Mouse (Mus musculus) hindbrain, embryonic 15.5 days (tissue): Measurements from ENCODE around the gene Fstl3. TPM values are rescaled to one million over a fixed set of nuclear protein-coding genes. Genes with fewer than 3 reads are reported as not detected.
A peak's percentile ranks its signal among the peaks of the same experiment; 100 is the strongest.

ENCODE experiments used
- ATAC-seq: fragments of 200-750 bp; cut with Nextera tagmentation; 2 replicates; pipeline ENCODE4 v1.8.0; 2017; ENCODE audit warnings: low read depth, moderate number of reproducible peaks, moderate TSS enrichment; ENCODE audit not compliant: low FRiP score
- H3K27ac ChIP-seq: fragments of 300-500 bp; sonication (generic); replicated peaks from 2 replicates; pipeline ENCODE4 v1.5.1; 2015; ENCODE audit warnings: mild to moderate bottlenecking, inconsistent platforms
- H3K27me3 ChIP-seq: fragments of 300-500 bp; sonication (generic); 2 replicates; pipeline ENCODE4 v1.6.1; 2015; ENCODE audit warnings: control low read depth, inconsistent platforms
- H3K36me3 ChIP-seq: fragments of 300-500 bp; sonication (generic); 2 replicates; pipeline ENCODE4 v1.6.1; 2015; ENCODE audit warnings: control low read depth, inconsistent platforms
- H3K4me1 ChIP-seq: fragments of 300-500 bp; sonication (generic); replicated peaks from 2 replicates; pipeline ENCODE4 v1.6.1; 2015; ENCODE audit warnings: control low read depth, inconsistent platforms
- H3K4me2 ChIP-seq: fragments of 300-500 bp; sonication (generic); 2 replicates; pipeline ENCODE4 v1.6.1; 2015; ENCODE audit warnings: moderate library complexity, mild to moderate bottlenecking, inconsistent platforms
- H3K4me3 ChIP-seq: fragments of 300-500 bp; sonication (generic); 2 replicates; pipeline ENCODE4 v1.5.1; 2015; ENCODE audit warnings: mild to moderate bottlenecking, inconsistent platforms
- H3K9ac ChIP-seq: fragments of 300-500 bp; sonication (generic); 2 replicates; pipeline ENCODE4 v1.6.1; 2015; ENCODE audit warnings: inconsistent platforms
- H3K9me3 ChIP-seq: fragments of 300-500 bp; sonication (generic); 2 replicates; pipeline ENCODE4 v1.6.1; 2016; ENCODE audit warnings: control low read depth, inconsistent platforms
- WGBS: fragments of 180-500 bp; shearing (Covaris S2); methylation state at CpG from one replicate; pipeline ENCODE4 v1.1.7; 2015; 5-methylcytosine and 5-hydroxymethylcytosine counted together
- polyA plus RNA-seq: library from polyadenylated mRNA; unstranded; fragments of >200 nt; fragmentation: Nextera tagmentation; extraction: Ambion mirVana; gene quantifications from 2 replicates; pipeline ENCODE4 v1.2.1, GENCODE M21; 2015

Fstl3 gene
- polyA plus RNA-seq, 1 experiment from 2014 or later, result 2.3 TPM

DNA sequence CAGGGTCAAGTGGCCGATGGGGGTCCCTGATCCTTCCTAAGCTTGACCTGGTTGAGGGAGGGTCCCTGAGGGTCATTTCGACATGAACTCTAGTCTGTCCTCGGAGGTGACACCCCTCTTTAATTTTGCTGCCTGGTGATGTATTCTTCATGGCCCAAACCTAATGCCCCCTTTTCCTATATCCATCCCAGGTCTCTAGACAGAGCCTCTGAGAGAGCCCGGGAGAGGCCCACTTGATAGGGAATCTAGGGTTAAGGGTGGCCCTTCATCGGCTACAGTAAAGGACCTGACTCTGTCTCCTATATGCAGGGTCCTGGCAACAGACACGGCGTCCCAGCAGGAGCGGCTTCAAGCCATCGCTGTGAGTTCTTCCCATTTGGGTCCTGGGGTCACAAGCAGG lies 29.3 kb downstream of the Fstl3 start:
- peaks cover 56% of the 10 kb centered on the region for H3K4me1 ChIP-seq
- H3K4me2 ChIP-seq, result no peak overlapping the region
- no peaks in the 10 kb centered on the region for H3K9me3 ChIP-seq
- H3K9ac ChIP-seq, result no peak overlapping the region
- no peak for ATAC-seq
- H3K27ac ChIP-seq, result no peak overlapping the region
- H3K4me3 ChIP-seq, result no peak overlapping the region
- H3K36me3 ChIP-seq, result peaks cover 18% of the 10 kb centered on the region
- 86% methylated on average over 9 of the region's 9 CpGs for WGBS
- H3K27me3 ChIP-seq, result no peaks in the 10 kb centered on the region

DNA sequence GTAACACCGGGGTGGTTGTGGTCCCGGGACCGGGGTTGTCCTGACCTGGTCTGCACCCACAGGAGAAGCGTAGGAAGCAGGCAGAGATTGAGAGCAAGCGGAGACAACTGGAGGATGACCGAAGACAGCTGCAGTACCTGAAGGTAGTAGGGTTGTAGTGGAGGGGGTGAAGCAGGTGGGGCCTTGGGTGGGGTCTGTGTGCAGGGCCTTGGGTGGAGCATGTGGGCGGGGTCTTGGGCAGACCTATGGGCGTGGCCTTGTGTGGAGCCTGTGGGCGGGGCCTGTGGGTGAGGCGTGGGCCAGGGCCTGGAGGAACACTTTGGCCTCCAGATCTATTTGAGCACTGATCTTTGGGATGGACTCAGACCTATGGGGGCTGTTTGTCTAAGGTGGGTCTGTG lies 29.9 kb downstream of the Fstl3 start:
- Histone ChIP-seq H3K27me3 (no peaks in the 10 kb centered on the region), H3K27ac (no peak overlapping the region), H3K4me1 (peaks cover 50% of the 10 kb centered on the region), H3K4me2 (no peak overlapping the region), H3K4me3 (no peak overlapping the region), H3K36me3 (peaks cover 23% of the 10 kb centered on the region), H3K9me3 (no peaks in the 10 kb centered on the region), H3K9ac (no peak overlapping the region)
- no peak for ATAC-seq
- WGBS, result 85% methylated on average over 10 of the region's 10 CpGs

DNA sequence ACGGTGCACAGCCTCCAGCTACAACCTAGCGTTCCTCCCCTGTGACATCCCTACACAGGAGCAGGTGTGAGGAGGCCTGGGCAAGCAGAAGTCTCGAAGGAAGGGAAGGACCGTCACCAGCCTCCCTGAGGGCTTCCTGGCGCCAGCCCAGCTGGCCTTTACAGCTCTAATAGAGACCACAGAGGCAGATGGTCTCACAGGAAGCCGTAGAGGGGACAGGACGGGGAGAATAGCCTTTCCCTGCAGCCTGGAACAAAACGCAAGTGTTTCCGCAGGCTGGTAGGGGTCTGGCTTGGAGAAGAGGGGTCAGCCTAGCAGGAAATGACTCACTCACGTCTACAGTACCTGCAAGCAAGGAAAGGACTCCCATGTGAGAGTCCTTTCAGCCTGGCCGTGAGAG lies 30.8 kb downstream of the Fstl3 start:
- Histone ChIP-seq H3K9ac (no peak overlapping the region), H3K36me3 (peaks cover 23% of the 10 kb centered on the region), H3K9me3 (no peaks in the 10 kb centered on the region), H3K27me3 (no peaks in the 10 kb centered on the region), H3K4me1 (peaks cover 41% of the 10 kb centered on the region), H3K27ac (0 out of 2 replicates have a peak overlapping the region, but pooled peaks have one; percentile 32), H3K4me3 (no peak overlapping the region), H3K4me2 (no peak overlapping the region)
- ATAC-seq, result no peak
- WGBS, result 29% methylated on average over 11 of the region's 11 CpGs

DNA sequence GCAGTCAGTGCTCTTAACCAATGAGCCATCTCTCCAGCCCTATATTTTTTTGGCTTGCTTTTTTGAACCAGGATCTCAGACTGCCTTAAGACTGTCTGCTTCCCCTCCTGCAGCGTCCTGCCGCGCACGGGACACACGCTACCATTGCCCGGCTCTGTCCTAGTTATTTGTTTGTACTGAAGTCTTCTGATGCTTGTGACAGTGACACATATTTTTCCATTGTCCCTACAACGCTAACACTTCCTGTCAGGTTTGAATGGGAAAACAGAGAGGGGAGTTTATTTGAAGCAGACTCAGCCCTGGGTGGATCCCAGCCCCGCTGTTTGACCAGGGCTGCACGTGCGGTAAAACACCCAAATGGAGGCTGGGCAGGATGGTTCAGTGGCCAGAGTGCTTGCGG lies 31.7 kb downstream of the Fstl3 start:
- ATAC-seq, result no peak
- Histone ChIP-seq H3K36me3 (peaks cover 23% of the 10 kb centered on the region), H3K27ac (no peak overlapping the region), H3K27me3 (no peaks in the 10 kb centered on the region), H3K4me1 (peaks cover 32% of the 10 kb centered on the region), H3K4me2 (no peak overlapping the region), H3K9ac (no peak overlapping the region), H3K9me3 (no peaks in the 10 kb centered on the region), H3K4me3 (no peak overlapping the region)
- WGBS, result 85% methylated on average over 11 of the region's 11 CpGs

- no peak overlapping the region for H3K4me3 ChIP-seq
- H3K9ac ChIP-seq, result no peak overlapping the region
- H3K27ac ChIP-seq, result no peak overlapping the region
- H3K27me3 ChIP-seq, result no peaks in the 10 kb centered on the region
- H3K4me1 ChIP-seq, result 0 out of 2 replicates have a peak, but pooled peaks cover 3% of the 10 kb centered on the region
- H3K36me3 ChIP-seq, result peaks cover 44% of the 10 kb centered on the region
- no peak overlapping the region for H3K4me2 ChIP-seq
- WGBS, result 28% methylated on average over 15 of the region's 15 CpGs
- ATAC-seq, result peak; percentile 42; the same call in 1 of the 2 replicates
- H3K9me3 ChIP-seq, result no peaks in the 10 kb centered on the region
Observed at GRCm38 (mm10) chr10:79811736-79812637, 34.9 kb downstream of the Fstl3 start.

DNA sequence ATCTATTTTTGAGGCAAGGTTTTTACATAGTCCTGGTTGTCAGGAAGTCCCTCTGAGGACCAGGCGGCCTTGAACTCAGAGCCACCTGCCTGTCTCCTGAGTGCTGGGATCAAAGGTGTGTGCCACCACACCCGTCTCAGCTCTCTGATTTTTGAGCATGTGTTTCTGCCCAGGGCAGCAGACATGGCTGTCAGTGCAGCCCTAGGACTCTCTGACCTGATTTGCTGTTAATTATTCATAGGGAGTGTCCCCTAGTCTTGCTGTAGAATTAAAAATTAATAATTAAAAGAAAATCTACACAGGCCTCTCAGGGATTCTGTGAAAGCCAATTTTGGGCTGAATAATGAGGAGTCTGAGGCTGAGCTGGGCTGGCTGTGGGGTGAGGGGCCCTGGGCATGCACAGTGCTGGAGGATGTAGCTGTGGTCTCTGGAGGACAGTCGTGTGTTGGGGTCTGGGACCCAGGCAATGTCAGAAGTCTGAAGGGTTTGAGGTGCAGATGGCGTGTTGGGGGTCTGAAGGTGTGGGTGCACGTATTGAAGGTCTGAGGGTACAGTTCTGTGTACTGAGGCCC lies 37.3 kb downstream of the Fstl3 start:
- peaks cover 48% of the 10 kb centered on the region for H3K36me3 ChIP-seq
- H3K4me1 ChIP-seq, result no peaks in the 10 kb centered on the region
- H3K4me3 ChIP-seq, result no peak overlapping the region
- H3K27ac ChIP-seq, result no peak overlapping the region
- H3K9me3 ChIP-seq, result no peaks in the 10 kb centered on the region
- H3K4me2 ChIP-seq, result no peak overlapping the region
- H3K27me3 ChIP-seq, result no peaks in the 10 kb centered on the region
- no peak for ATAC-seq
- 80% methylated on average over 5 of the region's 5 CpGs for WGBS
- H3K9ac ChIP-seq, result no peak overlapping the region

GRCm38 (mm10) chr10:79815671-79816494 lies 38.8 kb downstream of the Fstl3 start:
- no peak overlapping the region for H3K9ac ChIP-seq
- no peak for ATAC-seq
- H3K4me2 ChIP-seq, result no peak overlapping the region
- WGBS, result 86% methylated on average over 12 of the region's 12 CpGs
- no peaks in the 10 kb centered on the region for H3K9me3 ChIP-seq
- peaks cover 49% of the 10 kb centered on the region for H3K36me3 ChIP-seq
- H3K4me3 ChIP-seq, result no peak overlapping the region
- no peaks in the 10 kb centered on the region for H3K27me3 ChIP-seq
- no peak overlapping the region for H3K27ac ChIP-seq
- H3K4me1 ChIP-seq, result no peaks in the 10 kb centered on the region

GRCm38 (mm10) chr10:79817111-79817510 lies 40.0 kb downstream of the Fstl3 start:
- H3K4me2 ChIP-seq, result no peak overlapping the region
- no peaks in the 10 kb centered on the region for H3K4me1 ChIP-seq
- no peak overlapping the region for H3K4me3 ChIP-seq
- no peak for ATAC-seq
- no peaks in the 10 kb centered on the region for H3K27me3 ChIP-seq
- WGBS, result 84% methylated on average over 2 of the region's 2 CpGs
- H3K36me3 ChIP-seq, result peaks cover 49% of the 10 kb centered on the region
- no peak overlapping the region for H3K27ac ChIP-seq
- no peaks in the 10 kb centered on the region for H3K9me3 ChIP-seq
- H3K9ac ChIP-seq, result no peak overlapping the region

DNA sequence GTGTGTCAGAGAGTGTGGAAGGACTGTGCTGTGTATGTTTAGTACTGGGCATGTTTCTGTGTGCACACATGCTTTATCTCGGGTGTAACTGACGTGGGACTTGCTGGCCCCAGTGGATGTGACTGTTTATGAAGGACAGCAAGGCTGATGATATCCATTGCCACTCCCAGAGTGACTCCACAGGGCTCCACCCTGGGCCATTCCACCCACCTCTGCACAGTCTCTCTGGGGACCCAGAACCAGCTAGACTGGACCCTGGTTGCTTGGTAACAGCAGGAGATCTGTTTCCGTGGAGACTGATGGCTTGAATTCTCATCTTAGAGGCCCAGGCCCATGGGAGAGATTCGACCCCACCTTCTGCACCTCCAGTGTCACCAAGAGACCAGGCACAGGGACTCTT lies 41.2 kb downstream of the Fstl3 start:
- peaks cover 49% of the 10 kb centered on the region for H3K36me3 ChIP-seq
- H3K9me3 ChIP-seq, result no peaks in the 10 kb centered on the region
- 66% methylated on average over 4 of the region's 4 CpGs for WGBS
- H3K4me2 ChIP-seq, result no peak overlapping the region
- H3K9ac ChIP-seq, result no peak overlapping the region
- H3K27ac ChIP-seq, result no peak overlapping the region
- peaks cover 3% of the 10 kb centered on the region; the same call in 1 of the 2 replicates for H3K4me1 ChIP-seq
- H3K4me3 ChIP-seq, result no peak overlapping the region
- H3K27me3 ChIP-seq, result no peaks in the 10 kb centered on the region
- ATAC-seq, result no peak

DNA sequence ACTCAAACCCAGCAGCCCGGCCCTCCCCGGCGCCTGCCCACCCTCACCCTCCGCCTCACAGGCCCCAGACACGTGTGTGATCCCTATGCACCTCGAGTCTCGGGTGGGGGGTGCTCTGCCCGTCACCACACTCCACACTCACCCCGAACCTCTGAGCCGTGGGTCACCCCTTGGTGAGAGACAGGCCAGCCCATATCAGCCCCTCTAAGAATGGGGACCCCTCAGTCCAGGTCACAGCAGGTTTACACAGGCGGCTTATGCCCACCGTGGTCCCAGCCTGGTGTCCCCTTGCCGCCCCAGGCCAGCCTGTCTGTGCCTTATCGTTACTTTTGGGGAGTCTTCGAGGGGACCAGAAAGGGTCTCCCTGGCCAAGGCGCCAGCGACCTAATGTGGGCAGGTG lies 42.5 kb downstream of the Fstl3 start:
- no peak overlapping the region for H3K27ac ChIP-seq
- WGBS, result 91% methylated on average over 17 of the region's 17 CpGs

GRCm38 (mm10) chr10:79820277-79820676 lies 43.2 kb downstream of the Fstl3 start:
- no peak overlapping the region for H3K9ac ChIP-seq
- no peak overlapping the region for H3K4me3 ChIP-seq
- ATAC-seq, result no peak
- H3K36me3 ChIP-seq, result peaks cover 44% of the 10 kb centered on the region
- H3K9me3 ChIP-seq, result no peaks in the 10 kb centered on the region
- 83% methylated on average over 8 of the region's 8 CpGs for WGBS
- H3K27me3 ChIP-seq, result no peaks in the 10 kb centered on the region
- H3K4me2 ChIP-seq, result no peak overlapping the region
- H3K4me1 ChIP-seq, result peaks cover 3% of the 10 kb centered on the region; the same call in 1 of the 2 replicates
- no peak overlapping the region for H3K27ac ChIP-seq

More for the DNA sequence above, 42.5 kb downstream of the Fstl3 start:
- Histone ChIP-seq H3K36me3 (peaks cover 49% of the 10 kb centered on the region), H3K4me1 (peaks cover 3% of the 10 kb centered on the region; the same call in 1 of the 2 replicates), H3K9me3 (no peaks in the 10 kb centered on the region), H3K9ac (no peak overlapping the region), H3K4me2 (no peak overlapping the region), H3K4me3 (no peak overlapping the region), H3K27me3 (no peaks in the 10 kb centered on the region)
- ATAC-seq, result no peak

DNA sequence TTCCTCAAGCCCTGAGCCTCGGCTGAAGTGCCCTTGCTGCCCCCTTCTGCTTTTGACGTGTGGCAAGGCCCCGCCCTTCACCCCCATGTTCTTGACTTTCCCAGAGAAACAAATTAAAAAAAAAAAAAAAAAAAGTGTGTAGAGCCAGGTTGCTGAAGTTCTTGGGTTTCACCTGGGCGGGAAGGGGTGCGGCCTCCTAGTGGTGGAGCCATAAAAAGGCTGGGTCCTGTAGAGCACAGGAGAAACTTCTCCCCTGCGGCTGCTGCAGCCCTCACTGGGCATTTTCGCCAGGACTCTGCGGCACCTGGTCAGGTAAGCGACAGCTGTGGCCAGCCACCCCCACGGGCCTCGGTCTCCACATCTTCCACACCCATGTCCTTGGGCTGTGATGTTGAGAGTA lies 43.7 kb downstream of the Fstl3 start, which contains the start of gene Misp:
Misp (plus strand) TSS at position 208 of the 400 bp plus-strand sequence.
- no peaks in the 10 kb centered on the region for H3K9me3 ChIP-seq
- no peak within 1 kb of the TSS for H3K4me2 ChIP-seq
- WGBS, result 75% methylated on average over 11 of the region's 11 CpGs
- peaks cover 3% of the 10 kb centered on the region; the same call in 1 of the 2 replicates for H3K4me1 ChIP-seq
- peaks cover 39% of the 10 kb centered on the region for H3K36me3 ChIP-seq
- H3K9ac ChIP-seq, result no peak within 1 kb of the TSS
- H3K27ac ChIP-seq, result no peak within 1 kb of the TSS
- ATAC-seq, result no peak
- no peak within 1 kb of the TSS for H3K4me3 ChIP-seq
- H3K27me3 ChIP-seq, result no peaks in the 10 kb centered on the region
